Mouse (Mus musculus) CD4-positive, CD25-positive, alpha-beta regulatory T cell, adult 2 months (primary cell): ENCODE measurements at regions not wholly inside any gene's neighbourhood (a gene's known extent, or its start where the extent isn't known, plus 50 kb on each side); places are given as distances from the start of the nearest gene placed in this dataset.

ENCODE experiments used
- DNase-seq: peaks from one replicate; pipeline ENCODE4 v3.0.0-alpha.2; 2012; ENCODE audit warnings: low read depth, low spot score

DNA sequence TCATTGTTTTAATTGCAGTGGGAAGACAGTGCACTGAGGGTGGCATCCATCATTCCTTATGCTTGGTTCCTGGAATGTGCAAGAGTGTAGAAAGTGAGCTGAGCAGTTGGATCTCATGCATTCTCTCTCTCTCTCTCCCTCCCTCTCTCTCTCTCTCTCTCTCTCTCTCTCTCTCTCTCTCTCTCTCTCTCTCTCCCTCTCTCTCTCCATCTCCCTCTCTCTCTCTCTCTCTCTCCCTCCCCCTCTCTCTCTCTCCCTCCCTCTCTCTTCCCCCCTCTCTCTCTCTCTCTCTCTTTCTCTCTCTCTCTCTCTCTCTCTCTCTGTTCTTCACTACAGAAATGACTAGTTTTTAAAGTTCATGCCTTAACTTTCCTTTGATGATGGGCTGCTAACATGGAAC, 583.1 kb downstream of the Etnk1 start:
- no peak for DNase-seq

GRCm38 (mm10) chr6:143751076-143752070, 584.4 kb downstream of the Etnk1 start:
- DNase-seq, result peak; percentile 93

DNA sequence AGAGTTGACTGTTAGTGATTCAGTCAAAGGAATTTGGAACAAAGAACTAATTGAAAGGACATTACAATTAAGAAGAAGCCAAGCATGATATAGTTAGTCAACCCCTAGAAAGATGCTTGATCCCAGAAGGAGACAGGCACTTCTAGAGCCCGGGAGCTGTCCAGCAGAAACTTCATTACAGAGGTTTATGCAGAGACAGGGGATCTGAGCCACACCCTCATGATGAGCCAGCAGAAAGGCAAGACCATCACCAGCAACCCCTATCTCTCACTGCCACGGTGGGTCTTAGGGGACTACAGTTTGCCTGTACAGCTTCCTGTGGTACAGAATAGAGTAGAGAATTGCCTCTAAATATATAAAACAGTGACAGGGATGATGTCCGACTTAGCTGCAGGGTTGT, 590.4 kb downstream of the Etnk1 start:
- DNase-seq, result no peak

GRCm38 (mm10) chr6:143768115-143768514, 601.1 kb downstream of the Etnk1 start:
- DNase-seq, result no peak
